Mouse (Mus musculus): ENCODE data around the gene Spata13. TPM values are rescaled to one million over a fixed set of nuclear protein-coding genes. Genes with fewer than 3 reads are reported as not detected.

Spata13 gene
- total RNA-seq, 2 experiments from 2014 or later = 2.4 to 2.8 TPM

DNA sequence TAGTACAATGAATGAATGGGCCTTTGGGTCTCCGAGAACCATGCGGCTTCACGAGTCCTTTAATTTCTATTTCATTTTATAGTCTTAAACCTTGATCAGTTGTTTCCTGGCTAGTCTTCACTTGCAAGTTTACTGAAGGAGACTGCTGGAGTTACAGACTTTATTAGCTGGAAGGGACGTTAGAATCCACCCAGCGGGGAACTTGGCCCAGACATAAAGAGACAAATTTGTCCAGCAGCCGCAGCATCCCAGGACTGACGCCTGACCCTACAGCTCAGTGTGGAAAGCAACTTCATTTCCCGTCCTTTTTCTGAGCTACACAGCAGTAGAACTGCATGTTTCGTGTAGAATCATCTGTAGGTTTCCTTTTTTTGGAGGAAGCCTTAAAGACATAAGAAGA is 3.2 kb downstream of the Spata13 start:
- intact Hi-C loops (cut with DNase I) = no loop called here
- DNase-seq = no peak

DNA sequence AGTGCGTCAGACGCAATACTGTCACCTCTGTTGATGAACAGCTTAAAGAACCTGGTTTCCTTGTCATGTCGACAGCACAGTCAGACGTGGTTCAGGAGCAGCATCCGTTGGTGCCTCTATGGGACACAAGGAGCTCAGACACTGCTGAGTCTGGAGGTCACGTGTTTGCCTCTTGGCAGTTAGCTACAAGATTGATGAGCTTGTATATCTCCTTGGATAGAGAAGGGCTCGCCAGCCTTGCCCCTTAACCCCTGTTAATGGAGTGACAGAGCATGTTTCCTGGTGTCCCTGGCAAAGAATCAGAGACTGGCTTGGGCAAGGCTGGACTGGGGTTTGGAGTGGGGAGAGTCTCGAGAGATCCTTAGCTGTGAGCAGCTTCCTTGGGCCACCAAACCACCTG is 4.4 kb downstream of the Spata13 start:
- DNase-seq = no peak
- intact Hi-C loops (cut with DNase I) = no loop called here

DNA sequence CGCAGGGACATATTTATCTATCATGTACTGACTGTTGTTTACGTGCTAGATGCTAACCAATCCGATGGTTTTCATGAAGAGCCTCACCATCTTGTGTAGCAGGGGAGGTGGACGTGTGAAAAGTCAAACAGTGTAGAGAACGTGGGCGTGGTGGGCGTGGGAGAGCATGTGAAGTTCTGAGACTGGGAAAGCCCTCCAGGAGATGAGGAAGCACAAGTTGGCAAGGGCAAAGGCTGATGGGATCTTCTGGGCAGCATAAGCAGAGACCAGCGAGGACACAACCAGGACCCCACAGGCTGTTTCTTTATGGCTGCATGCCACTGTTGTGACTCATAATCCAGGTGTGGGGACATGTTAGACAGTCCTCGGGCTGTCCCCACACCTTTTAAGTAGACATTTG is 5.4 kb downstream of the Spata13 start:
- intact Hi-C loops (cut with DNase I) = no loop called here
- no peak for DNase-seq

DNA sequence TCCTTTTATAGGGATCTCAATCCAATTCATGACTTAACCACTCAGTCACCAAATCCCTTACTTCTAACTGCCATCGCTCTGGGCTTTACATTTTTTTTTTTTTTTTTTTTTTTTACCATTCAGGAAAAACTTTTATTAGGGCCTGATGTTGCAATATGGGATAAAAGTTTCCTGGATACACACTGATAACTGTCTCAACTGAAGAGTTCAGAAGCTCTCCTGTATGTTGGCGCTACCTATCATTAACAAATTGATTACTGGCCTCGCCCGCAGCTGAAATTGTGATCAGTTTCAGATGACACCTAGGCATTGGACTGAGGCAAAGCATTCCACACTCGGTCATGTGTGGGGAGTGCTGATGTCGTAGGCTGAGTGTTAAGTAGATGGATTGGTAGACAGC is 7.3 kb downstream of the Spata13 start:
- intact Hi-C loops (cut with DNase I) = no loop called here
- DNase-seq = no peak

DNA sequence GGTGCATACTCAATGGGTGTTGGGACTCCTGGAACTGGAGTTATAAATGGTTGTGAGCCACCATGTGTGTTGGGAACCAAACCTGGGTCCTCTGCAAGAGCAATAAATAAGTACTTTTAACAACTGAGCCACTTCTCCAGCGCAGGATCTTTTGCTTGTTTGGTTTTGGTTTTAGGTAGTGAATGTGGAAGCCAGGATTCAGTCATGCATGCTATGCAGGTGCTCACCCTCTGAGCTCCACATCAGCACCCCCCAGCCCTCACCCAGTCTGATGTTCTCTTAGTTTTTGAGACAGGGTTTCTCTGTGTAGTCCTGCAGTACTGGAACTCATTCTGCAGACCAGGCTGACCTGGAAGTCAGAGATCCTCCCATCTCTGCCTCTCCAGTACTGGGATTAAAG is 8.3 kb downstream of the Spata13 start:
- DNase-seq = no peak
- intact Hi-C loops (cut with DNase I) = no loop called here

DNA sequence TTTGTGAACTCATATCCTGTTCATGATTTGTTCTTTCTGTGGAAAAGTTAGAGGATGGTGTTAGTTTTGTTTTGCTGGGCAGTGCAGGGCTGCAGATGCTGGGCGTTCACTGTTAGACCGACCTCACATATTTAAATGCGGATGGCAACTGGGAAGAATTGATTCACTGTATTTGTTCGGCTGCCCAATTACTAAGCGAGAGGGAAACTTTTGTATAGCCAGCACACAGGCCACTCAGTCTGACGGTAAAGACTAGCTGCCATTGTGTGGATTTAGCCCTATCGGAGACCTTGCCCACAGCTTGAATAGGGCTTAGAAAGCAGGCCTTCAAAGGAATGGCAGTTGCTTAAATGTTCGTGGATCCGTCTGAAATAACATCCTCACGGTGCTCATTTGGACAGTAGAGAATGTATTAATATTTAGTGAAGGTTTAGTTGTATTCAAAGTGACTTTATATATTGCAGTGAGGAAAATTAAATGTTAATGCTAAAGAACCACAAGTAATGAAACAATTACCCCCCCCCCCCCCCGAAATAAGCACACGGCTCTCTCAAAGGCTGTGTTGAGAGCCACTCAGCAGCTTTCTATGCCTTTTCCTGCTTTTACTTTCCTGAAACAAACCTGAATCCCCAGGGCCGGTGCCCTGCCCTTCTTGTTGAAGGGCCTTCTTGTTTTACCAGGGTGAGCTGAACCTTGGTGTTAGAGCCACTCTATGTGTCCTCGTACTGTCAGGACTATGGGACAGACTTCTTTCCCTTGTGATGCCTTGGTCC is 9.5 kb downstream of the Spata13 start:
- intact Hi-C loops (cut with DNase I) = no loop called here

DNA sequence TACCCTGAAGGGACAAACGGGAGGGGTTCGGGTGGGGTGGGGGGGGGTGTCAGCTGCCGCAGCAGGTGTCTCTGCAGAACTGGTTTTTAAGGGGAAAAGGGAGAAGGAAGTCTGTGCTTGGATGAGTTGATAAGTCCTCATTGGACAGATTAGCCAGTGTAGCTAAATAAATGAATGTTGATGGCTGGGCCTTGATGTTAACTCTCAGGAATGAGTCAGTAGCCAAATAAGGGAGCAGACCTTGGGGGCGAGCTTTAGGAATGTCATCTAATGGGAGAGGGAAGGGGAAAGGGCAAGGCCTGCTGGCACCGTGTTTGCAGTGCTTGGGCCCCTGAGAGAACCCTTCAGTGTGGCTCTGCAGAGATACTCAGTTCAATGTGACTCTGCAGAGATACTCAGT is 12.6 kb downstream of the Spata13 start:
- no peak for DNase-seq
- intact Hi-C loops (cut with DNase I) = no loop called here

More for the DNA sequence above, 9.5 kb downstream of the Spata13 start:
- DNase-seq = no peak

DNA sequence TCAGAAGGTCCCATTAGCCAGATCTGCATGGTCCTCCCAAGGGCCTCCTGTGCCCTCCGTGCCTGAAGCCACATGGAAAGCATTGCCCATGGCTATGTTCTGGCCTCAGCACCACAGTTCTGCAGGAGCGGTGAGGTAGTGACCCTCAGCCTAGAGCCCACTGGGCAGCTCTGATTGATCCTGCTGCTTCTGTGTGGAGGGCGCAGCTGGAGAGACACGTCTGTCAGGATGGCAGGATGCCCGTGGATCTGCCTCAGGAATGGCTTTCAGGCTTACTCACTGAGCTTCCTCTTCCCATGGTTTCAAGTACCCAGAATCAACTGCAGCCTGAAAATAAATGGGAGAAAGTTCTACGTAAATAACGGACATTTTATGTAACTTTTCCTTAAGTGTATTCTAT is 14.1 kb downstream of the Spata13 start:
- intact Hi-C loops (cut with DNase I) = no loop called here
- DNase-seq = no peak

DNA sequence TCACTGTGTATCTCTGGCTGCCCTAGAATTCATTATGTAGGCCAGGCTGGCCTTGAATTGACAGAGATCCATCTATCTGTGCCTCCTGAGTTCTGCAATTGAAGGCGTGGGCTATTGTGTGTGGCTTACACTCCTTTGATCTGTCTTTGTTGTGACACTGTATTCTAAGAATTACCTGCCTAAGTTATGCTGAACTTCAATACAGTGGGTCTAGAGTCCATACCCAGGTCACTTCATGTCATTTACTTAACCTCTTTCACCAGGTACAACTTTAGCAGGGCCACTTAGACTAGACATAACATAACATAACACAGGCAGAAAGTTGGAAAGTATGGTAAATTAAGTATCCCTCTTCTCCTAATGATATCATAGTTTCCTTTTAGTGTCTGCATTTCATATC is 15.2 kb downstream of the Spata13 start:
- intact Hi-C loops (cut with DNase I) = no loop called here

DNA sequence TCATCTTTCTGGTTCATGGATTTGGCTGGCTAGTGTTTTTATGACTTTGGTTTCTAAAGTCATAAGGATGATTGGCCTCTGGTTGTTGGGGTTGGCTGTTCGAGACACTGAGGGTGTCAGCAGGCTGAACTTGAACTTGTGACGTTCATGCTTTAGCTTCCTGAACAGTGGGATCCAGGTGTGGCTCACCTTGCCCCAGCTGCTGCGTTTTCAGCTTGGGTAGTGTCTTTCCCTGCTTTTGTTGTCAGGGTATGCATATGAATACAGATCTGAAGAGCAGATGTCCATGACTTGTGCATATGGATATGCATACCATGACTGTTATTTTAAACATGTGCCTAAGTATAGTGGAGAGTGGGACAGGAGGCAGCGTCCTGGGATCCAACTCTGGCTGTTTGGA is 19.4 kb downstream of the Spata13 start:
- DNase-seq = no peak
- intact Hi-C loops (cut with DNase I) = no loop called here

More for the DNA sequence above, 15.2 kb downstream of the Spata13 start:
- DNase-seq = no peak

DNA sequence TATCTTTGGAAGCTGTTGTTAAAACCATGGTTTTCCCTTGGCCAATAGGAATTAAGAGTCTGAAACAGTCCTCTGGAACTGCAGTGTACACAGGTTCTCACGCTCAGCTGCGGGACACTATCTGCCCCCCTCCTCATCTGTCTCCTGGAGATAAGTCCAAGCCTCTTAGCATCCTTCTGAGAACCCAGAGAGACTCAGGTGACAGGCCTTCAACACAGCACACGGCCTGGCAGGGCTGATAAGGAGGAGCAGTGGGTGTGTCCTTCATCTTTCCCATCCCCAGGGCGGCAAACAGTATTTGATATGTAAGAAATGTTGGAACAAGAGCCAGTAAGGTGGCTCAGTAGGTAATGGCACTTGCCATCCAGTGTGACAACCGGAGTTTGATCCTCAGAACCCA is 20.2 kb downstream of the Spata13 start:
- no peak for DNase-seq
- intact Hi-C loops (cut with DNase I) = no loop called here

DNA sequence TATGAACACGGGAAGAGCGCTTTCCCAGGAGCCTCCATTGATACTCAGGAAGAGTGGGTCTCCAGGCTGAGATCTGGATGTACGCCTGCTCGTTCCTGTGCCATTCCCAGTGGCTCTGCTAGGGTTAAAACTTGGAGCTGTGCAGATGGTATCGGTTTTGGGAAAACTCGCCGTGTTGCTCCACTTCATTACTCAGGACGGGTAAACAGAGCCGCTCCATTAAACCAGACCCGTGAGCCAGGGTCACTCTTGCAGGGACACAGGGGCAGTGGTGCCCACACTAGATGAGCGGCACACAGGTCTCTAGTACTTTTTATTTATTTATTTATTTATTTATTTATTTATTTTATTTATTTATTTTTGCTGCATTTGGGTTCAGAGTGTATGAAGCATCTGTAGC is 20.9 kb downstream of the Spata13 start:
- intact Hi-C loops (cut with DNase I) = no loop called here
- DNase-seq = no peak

DNA sequence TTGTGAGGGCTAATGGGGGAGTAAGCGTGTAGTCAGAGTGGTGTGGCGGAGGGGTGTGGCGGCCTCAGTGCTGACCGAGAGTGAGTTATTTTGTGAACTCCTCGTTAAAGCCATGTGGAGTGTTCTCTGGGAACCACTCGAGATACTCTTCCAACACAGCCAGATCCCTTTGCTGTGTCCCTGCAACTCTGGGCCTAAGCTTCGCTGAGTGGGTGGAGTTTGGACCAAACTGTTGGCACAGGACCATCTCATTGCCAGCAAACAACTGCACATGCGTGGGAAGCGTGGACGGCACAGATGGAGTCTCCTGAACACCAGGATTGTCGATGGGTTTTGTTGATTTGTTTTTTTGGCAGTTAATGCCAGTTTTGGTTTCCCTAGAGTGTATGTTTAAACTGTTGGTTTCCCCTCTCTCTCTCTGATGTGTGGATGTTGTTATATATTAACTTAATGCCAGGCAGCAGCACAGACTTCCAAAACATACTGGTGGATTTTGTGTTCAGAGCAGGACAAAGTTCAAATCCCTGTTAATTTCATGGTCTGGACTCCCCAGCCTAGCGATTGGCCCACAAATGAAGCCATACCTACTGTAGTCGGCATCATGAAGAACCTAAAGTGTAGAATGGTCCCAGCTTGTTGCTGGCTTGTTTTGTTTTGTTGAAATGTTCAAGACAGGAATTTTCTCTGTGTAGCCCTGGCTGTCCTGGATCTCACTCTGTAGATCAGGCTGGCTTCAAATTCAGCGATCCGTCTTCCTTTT is 22.3 kb downstream of the Spata13 start:
- peak; percentile 36 to 46 for DNase-seq
- intact Hi-C loops (cut with DNase I) = no loop called here

DNA sequence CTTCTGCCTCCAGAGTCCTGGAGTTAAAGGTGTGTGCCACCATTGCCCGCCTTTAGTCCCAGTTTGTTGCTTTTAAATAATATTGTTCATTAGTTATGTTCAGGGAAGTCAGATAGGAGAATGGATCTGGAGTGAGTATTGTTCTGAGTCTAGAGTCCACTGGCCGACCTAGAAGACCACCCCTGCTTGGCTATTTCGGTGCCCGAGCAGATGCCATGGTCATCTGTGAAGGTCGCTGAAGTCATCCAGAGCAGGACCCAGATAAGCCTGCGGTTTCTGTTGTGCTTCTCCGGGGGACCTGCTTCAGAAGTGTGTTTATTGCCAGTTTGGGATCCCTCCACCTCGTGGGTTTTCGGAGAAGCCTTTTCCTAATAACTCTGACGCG is 22.9 kb downstream of the Spata13 start:
- DNase-seq = no peak
- intact Hi-C loops (cut with DNase I) = no loop called here

DNA sequence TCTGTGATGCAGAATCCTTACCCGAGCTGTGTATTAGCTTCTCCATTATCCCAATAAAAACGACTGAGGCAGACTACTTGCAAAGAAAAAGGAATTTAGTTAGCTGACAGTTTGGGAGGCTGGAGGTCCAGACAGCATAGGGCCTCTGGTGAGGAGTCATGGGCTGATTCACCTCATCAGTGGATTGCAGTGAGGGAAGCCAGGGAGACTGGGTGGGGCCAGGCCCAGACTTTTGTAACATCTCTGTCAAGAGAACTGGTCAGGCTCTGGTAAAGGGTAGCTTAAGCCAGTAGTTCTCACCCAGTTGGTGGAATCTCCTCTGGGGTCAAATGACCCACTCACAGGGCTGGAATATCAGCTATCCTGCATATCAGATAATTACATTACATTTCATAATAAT is 24.1 kb downstream of the Spata13 start:
- DNase-seq = no peak
- intact Hi-C loops (cut with DNase I) = no loop called here

DNA sequence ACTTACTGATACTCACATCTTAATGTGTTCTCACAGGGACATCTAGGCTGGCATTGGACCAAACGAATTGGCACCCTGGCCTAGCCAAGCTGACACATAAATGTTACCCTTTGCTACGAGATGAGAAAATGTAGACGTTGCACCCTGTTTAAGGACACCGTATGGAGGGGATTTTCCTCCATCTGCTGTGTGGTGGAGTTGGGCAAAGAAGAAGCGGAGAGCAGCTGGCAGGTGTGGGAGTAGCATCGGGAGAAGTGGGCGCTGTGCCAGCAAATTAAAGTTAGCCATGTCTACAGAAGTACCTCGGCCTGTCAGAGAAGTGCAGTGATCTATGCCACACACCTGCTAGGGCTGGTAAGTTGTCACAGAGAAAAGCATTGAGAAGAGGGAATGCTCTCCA is 25.7 kb downstream of the Spata13 start:
- intact Hi-C loops (cut with DNase I) = no loop called here
- DNase-seq = no peak

DNA sequence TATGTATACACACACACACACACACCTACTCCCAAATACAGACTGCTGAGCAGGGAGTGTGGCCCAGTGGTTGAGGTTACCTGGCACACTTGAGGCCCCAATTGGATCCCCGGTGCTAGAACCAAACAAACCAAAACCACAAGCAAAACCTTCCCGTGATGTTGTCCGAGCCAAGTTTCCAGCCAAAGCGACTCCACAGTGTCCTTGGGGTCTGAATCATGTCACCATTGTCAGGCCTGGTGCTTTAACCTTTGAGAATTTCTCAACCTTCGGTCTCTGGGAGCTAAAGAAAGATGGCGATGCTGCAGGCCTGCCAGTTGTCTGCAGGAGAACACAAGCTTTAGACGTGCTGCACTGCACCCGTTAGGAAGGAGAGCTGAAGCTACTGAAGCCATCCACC is 26.8 kb downstream of the Spata13 start:
- intact Hi-C loops (cut with DNase I) = no loop called here
- DNase-seq = no peak

DNA sequence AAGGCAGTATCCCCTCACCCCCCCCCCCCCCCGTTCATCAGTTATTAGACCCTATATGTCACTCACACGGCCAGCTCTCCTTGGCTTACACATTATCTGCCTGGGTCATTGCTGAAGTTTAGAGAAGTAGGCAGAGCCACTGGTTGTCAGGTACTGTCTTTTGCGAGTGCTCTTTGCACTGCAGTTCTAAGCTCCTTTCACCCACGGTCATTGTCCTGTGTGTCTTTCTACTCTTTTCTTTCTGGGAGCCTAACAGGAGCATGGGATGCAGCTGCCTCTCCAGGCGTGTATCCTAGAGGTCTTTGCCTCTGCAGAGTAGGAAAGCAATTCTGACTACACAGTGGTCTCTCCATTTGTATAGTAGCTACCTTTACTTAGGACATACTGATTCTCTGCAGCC is 27.5 kb downstream of the Spata13 start:
- intact Hi-C loops (cut with DNase I) = no loop called here

DNA sequence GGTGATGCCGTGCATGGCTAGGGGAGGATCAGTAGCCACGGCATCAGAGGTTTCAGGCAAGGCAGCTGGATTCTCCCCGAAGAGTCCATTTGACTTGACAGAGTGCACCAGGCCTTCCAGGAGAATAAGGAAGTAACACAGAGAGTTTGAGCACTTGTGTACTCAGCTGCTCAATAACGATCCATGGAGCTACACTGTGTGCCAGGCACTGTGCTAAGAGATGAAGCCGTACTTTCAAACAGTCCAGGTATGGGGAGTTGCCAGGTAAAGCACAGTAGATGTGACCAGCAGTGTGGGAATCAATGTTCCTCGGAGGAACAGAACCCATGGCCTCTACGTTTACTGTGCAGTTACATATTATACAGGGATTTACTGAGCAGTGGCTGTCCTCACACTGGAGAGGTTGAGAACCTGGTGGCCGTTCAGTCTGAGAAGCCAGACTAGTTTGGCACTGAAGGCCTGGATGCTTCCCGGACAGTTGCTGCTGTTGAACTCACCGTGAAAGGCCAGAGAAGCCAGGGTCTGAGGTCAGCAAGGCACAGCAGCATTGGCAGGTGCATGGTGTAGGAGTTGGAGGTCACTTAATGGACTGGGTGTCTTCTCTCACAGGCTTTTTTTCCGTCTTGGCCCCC is 29.6 kb downstream of the Spata13 start:
- intact Hi-C loops (cut with DNase I) = no loop called here
- no peak for DNase-seq

More for the DNA sequence above, 27.5 kb downstream of the Spata13 start:
- no peak for DNase-seq

DNA sequence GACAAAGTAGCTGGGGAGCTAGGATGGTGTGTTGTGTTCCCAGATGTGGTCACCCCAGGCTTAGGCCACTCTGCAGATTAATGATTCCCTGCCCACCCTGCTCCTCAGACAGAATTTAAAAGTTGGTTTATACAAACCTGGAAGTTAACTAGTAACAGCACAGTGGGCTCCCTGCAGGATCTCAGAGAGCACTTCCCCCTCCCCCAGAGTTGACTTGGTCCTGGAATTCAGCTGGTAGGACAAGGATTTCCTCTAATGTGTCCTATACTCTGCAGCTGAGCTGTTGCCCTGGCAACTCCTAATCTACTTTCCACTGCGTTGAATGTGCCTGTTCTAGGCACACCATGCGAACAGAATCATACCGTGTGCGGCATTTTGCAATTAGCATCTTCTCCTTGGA is 30.8 kb downstream of the Spata13 start:
- intact Hi-C loops (cut with DNase I) = no loop called here
- no peak for DNase-seq

DNA sequence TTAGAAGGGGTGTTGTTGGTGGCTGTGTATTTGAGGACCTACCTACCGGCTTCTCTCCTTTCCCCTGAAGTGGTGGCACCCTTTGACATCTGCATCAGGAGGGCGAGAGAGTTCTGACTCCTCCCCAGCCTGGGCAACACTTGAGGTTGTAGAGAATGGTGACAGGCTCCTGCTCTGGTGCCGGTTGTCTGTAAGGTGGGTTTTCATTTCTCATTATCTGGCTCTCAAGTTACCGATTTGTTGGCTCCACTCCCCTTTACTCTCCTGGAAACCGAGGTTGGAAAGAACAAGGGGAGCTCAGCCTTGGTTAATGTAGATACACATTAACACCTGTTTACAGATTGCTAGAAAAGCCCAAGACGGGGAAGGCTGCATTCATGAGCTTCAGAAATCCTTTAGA is 31.5 kb downstream of the Spata13 start:
- intact Hi-C loops (cut with DNase I) = no loop called here
- DNase-seq = no peak

DNA sequence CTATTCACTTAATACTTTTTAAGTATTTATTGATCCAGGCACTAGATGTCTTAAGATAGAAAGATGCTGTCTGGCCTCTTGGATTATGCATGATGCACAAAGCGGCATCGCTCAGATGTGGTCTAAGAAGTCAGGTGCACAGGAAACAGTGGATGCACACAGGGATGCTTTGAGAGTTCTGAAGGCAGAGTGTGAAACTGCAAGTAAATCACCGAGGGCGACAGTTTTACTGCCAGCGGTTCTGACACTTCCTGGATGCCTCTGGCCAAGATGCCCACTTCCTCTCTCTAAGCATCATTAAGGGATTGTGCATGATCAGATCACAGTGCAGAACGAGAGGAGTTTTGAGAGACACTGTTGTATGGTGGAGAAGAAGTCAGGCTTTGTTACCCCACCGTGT is 32.5 kb downstream of the Spata13 start:
- intact Hi-C loops (cut with DNase I) = no loop called here
- no peak for DNase-seq
